Mouse (Mus musculus) spleen, postnatal 4 days (tissue): Measurements from ENCODE around the gene Gcc2.

Experiments
- DNase-seq, 2 experiments: peaks; one replicate each; pipeline ENCODE4 v3.0.0; 2022; ENCODE audit warnings: low spot score in 2 of 2

Gcc2 gene

GRCm38 (mm10) chr10:58231779-58232640 lies 23.3 kb upstream of the Gcc2 start:
- DNase-seq: peak; percentile 84 to 99

DNA sequence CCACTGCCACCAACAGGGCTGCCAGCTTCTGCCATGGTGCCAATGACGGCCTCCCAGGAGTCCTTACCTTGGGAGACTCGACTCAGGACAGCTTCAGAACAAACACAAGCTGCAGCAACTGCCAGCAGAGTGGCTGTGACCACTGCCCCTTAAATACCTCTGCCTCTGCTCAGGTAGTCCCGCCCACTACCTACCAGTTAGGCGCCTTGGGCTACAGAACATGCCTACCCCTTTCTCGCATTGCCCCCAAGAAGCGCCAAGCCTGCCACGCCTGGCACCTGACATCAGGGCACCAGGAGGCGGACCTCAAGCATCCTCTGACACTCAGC lies 22.7 kb upstream of the Gcc2 start, which contains the start of gene Duxf3:
Duxf3 (minus strand) TSS at position 35 of the 329 bp plus-strand sequence.
- peak in 1 of 2 experiments; percentile 84 for DNase-seq

GRCm38 (mm10) chr10:58233054-58233739 lies 22.1 kb upstream of the Gcc2 start:
- peak; percentile 51 to 85 for DNase-seq

DNA sequence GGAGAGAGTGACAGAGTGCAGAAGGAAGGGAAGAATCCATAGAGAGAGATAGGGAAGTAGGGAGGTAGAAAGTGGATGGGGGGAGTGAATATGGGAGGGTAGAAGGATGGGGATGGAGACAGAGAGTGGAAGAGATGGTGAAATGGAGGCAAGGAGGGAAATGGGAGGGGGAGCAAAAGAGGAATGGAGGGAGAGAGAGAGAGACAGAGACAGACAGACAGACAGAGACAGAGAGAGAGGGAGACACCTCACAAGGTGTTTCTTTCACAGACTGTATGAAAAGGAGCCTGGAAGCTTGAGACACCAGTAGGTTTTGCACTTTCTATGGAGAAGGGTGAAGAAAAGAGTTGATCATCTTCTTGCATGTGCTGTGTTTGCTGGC lies 21.6 kb upstream of the Gcc2 start:
- DNase-seq: peak; percentile 28 to 76

- DNase-seq: peak; percentile 21 to 72
Measured at GRCm38 (mm10) chr10:58234985-58235384, 20.3 kb upstream of the Gcc2 start.

DNA sequence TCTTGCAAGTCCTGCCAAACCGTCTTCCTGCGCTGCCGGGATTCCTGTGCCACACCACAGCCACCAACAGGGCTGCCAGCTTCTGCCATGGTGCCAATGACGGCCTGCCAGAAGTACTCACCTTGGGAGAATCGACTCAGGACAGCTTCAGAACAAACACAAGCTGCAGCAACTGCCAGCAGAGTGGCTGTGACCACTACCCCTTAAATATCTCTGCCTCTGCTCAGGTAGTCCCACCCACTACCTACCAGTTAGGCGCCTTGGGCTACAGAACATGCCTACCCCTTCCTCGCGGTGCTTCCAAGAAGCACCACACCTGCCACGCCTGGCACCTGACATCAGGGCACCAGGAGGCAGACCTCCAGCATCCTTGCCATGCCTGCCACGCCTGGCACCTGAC lies 18.7 kb upstream of the Gcc2 start, which contains the start of gene Gm4981:
Gm4981 (minus strand) TSS at position 89 of the 400 bp plus-strand sequence.
- peak; percentile 26 to 70 for DNase-seq

DNA sequence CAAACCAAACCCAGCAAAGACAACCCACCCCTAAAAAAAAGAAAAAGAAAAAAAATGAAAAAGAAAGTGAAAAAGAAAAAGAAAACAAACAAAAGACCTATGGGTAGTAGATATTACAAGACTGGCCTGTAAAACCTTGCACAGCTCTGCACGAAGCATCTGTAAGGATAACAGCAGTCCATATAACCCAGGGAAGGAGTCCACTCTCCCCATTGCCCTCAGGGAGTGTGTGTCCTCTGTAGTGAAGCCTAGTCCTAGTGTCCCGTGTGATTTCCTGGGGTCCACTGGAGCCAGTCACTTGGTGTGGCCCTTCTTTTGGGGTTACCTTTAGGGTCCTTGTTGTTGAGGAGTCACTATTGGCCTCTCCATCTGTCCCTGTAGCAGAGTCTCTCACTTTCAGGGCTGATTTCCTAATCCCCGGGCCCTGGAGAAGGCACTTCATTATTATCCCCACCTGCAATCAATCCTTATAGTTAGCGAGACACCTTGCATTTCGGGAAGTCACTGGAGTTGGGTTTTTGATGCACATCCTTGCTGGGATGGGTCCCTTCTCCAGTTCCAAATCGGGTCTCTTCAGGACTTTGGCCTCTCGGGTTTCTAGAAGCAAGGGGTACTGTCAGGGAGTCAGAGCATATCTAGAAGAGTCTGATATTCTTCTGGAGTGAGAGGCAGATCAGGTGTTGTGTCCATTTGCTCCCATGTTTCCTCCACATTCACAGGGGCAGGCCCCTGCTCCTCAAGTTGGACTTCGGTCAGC lies 16.1 kb upstream of the Gcc2 start:
- DNase-seq: peak; percentile 70 to 91

- DNase-seq: no peak
Measured at GRCm38 (mm10) chr10:58249535-58249934, 5.8 kb upstream of the Gcc2 start.

GRCm38 (mm10) chr10:58254635-58255175 lies 592 bp upstream of the Gcc2 start:
- no peak for DNase-seq

GRCm38 (mm10) chr10:58255954-58256353 lies 657 bp downstream of the Gcc2 start:
- no peak for DNase-seq

DNA sequence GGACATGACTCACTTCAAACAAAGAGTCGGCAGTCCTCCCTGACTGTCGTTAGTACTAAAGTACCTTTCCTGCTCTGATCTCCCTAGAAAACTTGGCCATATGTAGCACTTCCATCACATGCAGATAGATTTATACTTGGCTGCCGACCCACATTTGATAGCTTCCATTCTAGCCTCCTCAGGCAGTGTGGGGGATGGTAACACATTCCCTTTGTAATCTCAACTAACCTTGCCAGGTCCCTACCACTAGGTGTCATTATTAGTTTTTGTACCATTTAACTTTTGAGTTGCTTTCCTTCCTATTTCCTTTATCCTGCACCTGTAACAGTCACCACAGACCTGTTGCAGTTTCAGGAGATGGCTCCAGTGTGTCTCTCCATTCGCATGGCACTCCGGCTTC lies 3.2 kb downstream of the Gcc2 start:
- DNase-seq: no peak

GRCm38 (mm10) chr10:58282238-58282637 lies 26.9 kb downstream of the Gcc2 start:
- DNase-seq: no peak

- DNase-seq: no peak
Measured at GRCm38 (mm10) chr10:58290742-58291141, 35.4 kb downstream of the Gcc2 start.

DNA sequence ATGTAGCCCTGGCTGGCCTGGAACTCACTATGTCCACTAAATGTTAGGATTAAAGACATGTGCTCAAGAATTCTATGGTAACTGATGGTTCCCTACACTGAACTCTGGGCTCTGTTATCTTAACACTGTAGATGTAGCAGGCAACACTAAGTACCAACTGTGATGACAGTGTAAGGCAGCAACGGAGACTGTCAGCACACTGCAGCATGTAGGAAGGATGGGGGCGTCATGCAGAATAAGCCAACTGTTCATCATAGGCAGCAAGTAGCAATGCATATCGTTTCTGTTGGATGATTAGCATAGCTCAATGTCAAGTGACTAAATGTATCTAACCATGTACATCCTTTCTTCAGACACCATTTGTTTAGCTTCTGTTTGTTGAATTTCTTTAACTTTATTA lies 38.9 kb downstream of the Gcc2 start:
- DNase-seq: no peak

- DNase-seq: no peak
Measured at GRCm38 (mm10) chr10:58295605-58296004, 40.3 kb downstream of the Gcc2 start.

- DNase-seq: no peak
Measured at GRCm38 (mm10) chr10:58304996-58305395, 49.7 kb downstream of the Gcc2 start.

DNA sequence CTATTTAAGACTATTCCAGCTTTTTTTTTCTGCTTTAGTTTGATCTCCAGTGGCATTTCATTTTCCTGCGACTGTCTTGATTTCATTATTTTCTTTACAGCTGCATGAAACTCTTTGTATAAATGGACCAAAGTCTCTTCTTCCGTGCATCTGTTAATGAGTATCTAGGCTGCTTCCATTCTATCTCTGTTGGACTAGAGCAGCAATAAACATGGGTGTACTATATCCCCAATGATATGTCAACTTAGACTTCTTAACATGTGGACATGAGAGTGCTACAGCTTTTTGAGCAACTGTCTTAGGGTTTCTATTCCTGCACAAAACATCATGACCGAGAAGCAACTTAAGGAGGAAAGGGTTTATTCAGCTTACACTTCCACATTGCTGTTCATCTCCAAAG lies 51.6 kb downstream of the Gcc2 start:
- DNase-seq: no peak

DNA sequence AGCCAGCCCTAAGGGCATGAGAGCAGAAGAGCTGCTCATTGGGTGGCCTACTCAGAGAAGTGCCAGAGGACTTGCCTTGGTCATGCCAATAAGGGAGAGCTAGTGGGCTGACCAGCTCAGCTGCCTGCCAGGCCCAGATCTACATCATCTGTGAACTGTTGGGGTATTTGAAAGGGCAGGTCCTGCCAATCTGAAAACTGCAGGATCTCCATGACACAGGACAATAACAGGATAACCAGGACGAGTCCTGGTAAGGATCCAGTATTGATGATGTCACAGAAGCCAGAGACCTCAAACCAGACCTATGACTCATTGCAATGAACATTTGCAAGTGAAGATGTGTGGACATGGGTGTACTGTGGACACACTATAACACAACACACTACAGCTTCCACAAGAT lies 55.5 kb downstream of the Gcc2 start:
- DNase-seq: no peak

GRCm38 (mm10) chr10:58312887-58313286 lies 57.6 kb downstream of the Gcc2 start:
- DNase-seq: no peak

DNA sequence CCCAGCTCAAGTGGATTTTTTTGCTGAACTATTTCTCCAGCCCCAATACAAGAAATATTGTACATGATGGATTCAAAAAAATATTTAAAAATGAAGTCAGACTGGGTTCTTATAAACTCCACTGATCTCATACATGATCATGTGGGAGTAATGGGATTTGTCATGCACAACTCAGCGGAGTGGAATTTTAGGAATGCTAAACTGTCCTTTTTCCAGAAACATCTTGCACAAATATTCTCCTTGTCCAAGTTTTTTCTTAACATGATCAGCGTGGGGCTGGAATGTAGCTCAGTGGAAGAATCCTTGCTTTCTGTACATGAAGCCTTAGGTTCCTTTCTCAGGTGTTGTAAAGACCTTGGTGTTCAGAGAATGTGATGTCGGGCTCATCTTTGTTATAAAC lies 65.6 kb downstream of the Gcc2 start:
- DNase-seq: no peak

DNA sequence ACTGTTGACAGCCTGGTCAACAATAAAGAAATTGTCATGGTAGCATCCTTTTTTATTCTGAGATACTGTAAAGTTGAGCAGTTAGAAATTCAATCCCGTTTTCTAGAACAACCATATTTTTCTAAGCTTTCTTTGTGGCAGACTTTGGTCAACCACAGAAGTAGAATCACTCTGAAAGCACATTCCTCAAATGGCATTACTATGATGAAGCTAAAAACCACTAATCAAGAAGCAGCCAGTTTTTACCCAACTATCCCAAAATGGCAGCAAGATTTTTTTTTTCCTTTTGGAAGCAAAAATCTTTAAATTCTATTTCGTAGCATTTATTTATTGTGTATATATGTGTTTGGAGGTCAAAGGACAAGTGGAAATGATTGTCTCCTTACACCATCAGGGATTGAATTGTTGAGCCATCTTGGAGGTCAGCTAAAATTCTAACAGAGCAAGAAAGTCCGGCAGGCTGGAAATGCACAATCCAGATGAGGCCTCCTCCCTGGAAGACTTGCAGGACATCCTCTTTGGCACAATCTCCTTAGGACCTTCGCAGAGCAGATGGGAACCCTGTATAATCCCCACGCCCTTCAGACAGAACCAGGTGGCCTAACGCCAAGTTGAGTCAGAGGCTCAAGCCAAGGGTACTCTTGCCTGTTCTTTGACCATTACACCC lies 67.2 kb downstream of the Gcc2 start:
- no peak for DNase-seq
